Mouse (Mus musculus) midbrain, embryonic 12.5 days (tissue): ENCODE results near the gene Acsl1. TPM values are rescaled to one million over a fixed set of nuclear protein-coding genes. Genes with fewer than 3 reads are reported as not detected.

Experiments
- ATAC-seq: fragments of 200-750 bp; cut with Nextera tagmentation; 2 replicates; pipeline ENCODE4 v1.8.0; 2017; ENCODE audit warnings: low read depth, moderate TSS enrichment, moderate library complexity; ENCODE audit not compliant: low FRiP score
- H3K27ac ChIP-seq: fragments of 300-500 bp; sonication (generic); replicated peaks from 2 replicates; pipeline ENCODE4 v1.5.1; 2016; ENCODE audit warnings: mild to moderate bottlenecking
- H3K27me3 ChIP-seq: fragments of 300-500 bp; sonication (generic); 2 replicates; pipeline ENCODE4 v1.6.1; 2016; ENCODE audit warnings: mild to moderate bottlenecking
- H3K36me3 ChIP-seq: fragments of 300-500 bp; sonication (generic); 2 replicates; pipeline ENCODE4 v1.6.1; 2016
- H3K4me1 ChIP-seq: fragments of 300-500 bp; sonication (generic); 2 replicates; pipeline ENCODE4 v1.6.1; 2016
- H3K4me2 ChIP-seq: fragments of 300-500 bp; sonication (generic); replicated peaks from 2 replicates; pipeline ENCODE4 v1.6.1; 2016; ENCODE audit warnings: mild to moderate bottlenecking, moderate library complexity
- H3K4me3 ChIP-seq: fragments of 300-500 bp; sonication (generic); 2 replicates; pipeline ENCODE4 v1.5.1; 2016; ENCODE audit warnings: mild to moderate bottlenecking
- H3K9ac ChIP-seq: fragments of 300-500 bp; sonication (generic); replicated peaks from 2 replicates; pipeline ENCODE4 v1.6.1; 2016; ENCODE audit warnings: mild to moderate bottlenecking, moderate library complexity
- H3K9me3 ChIP-seq: fragments of 300-500 bp; sonication (generic); 2 replicates; pipeline ENCODE4 v1.6.1; 2016; ENCODE audit warnings: mild to moderate bottlenecking
- WGBS: fragments of 180-500 bp; shearing (Covaris S2); methylation state at CpG from one replicate; pipeline ENCODE4 v1.1.7; 2016; 5-methylcytosine and 5-hydroxymethylcytosine counted together
- polyA plus RNA-seq: library from polyadenylated mRNA; unstranded; fragments of >200 nt; fragmentation: Nextera tagmentation; extraction: Ambion mirVana; gene quantifications from 2 replicates; pipeline ENCODE4 v1.2.1, GENCODE M21; 2016

Gene Acsl1
- polyA plus RNA-seq, 1 experiment from 2014 or later, result 7.8 TPM

DNA sequence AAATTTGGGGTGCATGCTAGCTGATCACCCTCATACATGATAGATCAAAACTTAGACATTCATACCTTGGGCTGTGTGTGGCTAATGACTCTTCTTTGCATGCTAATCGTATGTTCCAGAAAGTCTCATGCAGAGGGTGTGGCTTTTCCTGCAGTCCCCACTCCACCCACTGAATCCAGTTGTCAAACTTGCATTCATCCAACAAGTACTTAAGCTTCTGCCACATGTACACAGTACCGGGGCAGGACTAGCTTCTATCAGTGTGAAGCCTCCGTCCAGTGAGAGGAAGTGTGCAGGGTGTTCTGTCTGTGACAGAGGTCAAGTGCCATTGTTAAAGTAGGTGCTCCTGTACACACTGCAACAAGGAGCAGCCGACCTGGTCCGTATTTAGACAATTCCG is 26.0 kb downstream of the Acsl1 start:
- 83% methylated on average over 6 of the region's 6 CpGs for WGBS
- peaks cover 7% of the 10 kb centered on the region; the same call in 1 of the 2 replicates for H3K4me1 ChIP-seq
- H3K36me3 ChIP-seq, result no peaks in the 10 kb centered on the region
- no peaks in the 10 kb centered on the region for H3K9me3 ChIP-seq
- H3K27ac ChIP-seq, result no peak overlapping the region
- no peak overlapping the region for H3K9ac ChIP-seq
- H3K27me3 ChIP-seq, result 0 out of 2 replicates have a peak, but pooled peaks cover 4% of the 10 kb centered on the region
- H3K4me2 ChIP-seq, result no peak overlapping the region
- no peak overlapping the region for H3K4me3 ChIP-seq
- no peak for ATAC-seq

DNA sequence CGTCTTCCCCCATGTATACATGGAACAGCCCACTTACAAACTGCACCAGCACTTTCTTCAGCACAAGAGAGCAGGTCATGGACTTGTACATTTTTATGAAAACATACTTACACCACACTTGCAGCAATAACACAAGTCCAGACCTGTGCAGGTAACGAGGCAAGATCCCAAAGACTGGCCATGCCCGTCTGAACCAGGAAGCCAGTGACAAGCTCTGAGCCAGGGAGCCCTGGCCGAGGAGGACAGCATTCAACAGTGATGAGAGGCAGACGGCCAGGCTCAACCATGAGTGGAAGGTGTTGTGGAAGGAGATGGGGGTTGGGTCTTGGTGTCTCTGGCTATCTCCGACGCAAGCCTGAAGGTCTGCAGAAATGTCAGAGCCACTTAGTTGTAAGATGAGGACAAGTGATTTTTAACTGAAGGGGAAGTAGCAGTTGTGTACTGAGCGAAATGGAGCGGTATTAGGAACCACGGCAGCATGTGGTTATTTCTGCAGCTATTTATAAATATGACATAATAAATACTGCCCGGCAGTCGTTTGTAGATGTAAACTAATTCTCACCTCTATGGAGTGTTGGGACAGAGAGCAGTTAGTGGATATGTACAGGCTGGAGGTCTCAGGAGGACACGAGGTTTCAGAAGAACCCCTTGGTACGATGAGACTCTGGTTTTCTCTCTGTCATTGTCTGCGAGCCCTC is 26.6 kb downstream of the Acsl1 start:
- Histone ChIP-seq H3K27ac (no peak overlapping the region), H3K4me2 (no peak overlapping the region), H3K36me3 (no peaks in the 10 kb centered on the region), H3K4me1 (peaks cover 9% of the 10 kb centered on the region), H3K9ac (no peak overlapping the region), H3K27me3 (0 out of 2 replicates have a peak, but pooled peaks cover 4% of the 10 kb centered on the region), H3K4me3 (no peak overlapping the region), H3K9me3 (no peaks in the 10 kb centered on the region)
- 89% methylated on average over 15 of the region's 15 CpGs for WGBS
- ATAC-seq, result no peak

DNA sequence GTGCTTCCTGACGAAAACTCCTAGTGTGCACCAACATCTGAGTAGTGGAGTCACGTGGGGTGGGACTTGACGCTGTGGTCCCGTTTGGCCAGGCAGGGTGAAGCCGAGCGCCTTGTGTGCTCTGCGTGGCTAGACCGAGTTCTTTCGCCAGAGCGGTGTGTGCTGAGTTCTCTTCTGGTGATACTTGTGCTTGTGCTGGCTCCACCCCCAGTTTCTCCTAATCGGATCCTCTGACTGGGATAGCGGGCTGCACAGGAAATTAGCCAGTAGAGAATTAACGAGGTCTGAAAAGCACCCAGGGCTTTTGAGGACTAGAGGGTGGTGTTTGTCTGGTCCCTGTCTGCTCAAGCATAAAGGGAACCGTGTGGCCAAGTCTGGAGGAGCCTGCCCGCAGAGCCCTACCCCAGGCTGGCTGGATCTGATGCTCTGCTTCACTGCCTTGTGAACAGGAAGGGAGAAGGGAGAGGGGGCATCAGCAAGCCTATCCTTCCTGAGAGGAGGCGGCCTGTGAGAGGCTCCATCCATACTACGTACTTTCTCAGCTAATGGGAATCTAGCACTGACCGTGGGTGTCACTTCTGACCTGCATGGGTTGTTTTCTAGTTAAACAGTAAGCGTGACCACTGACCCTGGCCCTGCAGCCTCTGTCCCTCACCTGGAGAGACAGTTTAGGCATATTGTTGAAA is 28.7 kb downstream of the Acsl1 start:
- no peak overlapping the region for H3K9ac ChIP-seq
- H3K36me3 ChIP-seq, result no peaks in the 10 kb centered on the region
- ATAC-seq, result no peak
- peak overlapping the region; percentile 29 for H3K4me2 ChIP-seq
- 33% methylated on average over 19 of the region's 19 CpGs for WGBS
- H3K27me3 ChIP-seq, result peaks cover 7% of the 10 kb centered on the region; the same call in 1 of the 2 replicates
- H3K4me1 ChIP-seq, result peaks cover 14% of the 10 kb centered on the region
- H3K9me3 ChIP-seq, result no peaks in the 10 kb centered on the region
- no peak overlapping the region for H3K27ac ChIP-seq
- H3K4me3 ChIP-seq, result no peak overlapping the region

DNA sequence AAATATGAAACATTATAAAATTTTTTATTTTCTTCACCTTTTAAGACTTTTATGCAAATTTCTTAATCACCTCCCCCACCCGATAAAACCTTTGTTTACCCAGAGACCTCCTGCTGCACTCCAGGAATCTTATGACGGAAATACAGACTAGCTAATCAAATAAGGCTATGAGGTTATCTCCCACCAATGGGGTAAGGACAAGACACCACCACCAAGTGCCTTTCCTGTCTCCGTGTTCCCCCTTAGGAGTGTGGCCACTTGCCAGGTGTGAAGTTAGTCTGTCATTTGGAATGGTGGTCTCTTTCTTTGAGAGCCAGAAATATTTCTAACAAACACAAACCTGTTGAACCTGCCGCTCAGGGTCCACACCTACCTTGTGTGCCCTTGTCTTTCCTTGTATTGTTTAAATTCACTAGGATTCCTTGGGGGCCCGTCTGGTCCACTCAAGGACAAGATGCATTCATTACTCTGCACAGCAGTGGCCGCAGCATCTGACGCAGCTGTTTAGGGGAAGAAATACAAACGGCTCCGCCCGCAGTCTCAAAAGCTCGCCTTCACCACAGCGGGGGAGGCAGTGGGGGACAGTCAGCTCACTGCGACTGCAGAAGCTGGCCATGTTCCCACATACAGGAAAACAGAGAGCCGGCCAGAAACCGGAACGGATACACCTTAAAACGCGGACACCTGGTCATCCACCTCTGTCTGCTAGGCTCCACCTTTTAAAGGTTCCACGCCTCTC is 31.7 kb downstream of the Acsl1 start:
- ATAC-seq, result no peak
- Histone ChIP-seq H3K4me1 (peaks cover 14% of the 10 kb centered on the region), H3K27ac (no peak overlapping the region), H3K36me3 (no peaks in the 10 kb centered on the region), H3K9me3 (no peaks in the 10 kb centered on the region), H3K4me3 (peak overlapping the region; percentile 33), H3K9ac (no peak overlapping the region), H3K27me3 (peaks cover 7% of the 10 kb centered on the region; the same call in 1 of the 2 replicates), H3K4me2 (peak overlapping the region; percentile 45)
- WGBS, result 20% methylated on average over 19 of the region's 19 CpGs

DNA sequence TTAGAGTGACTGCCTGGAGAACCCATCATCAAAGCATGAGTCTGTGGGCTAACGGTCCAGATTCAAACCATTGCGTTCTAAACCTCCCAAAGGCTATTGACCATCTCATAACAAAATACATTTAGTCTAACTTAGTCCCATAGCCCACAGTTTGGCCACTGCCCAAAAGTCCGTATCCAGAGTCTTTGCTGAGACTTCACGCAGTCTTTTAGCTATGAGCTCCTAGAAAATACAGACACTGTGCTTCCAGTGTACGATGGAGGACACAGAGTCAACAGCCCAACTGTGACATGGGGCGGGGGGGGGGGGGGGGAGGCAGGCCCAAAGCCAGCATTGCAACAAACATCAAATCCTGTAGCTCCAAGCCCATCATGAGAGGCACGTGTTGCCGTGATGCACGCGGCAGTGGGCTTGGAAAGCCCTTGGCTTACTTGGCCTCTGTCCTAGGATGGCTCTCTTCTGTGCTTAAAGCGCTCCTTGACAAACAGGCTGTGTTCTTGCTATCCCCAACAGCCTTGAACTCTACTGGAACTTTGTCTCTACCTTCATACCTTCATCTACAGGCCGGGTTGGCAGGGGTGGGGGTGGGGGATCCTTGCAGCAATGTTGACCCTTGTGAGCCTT is 32.3 kb downstream of the Acsl1 start:
- peaks cover 14% of the 10 kb centered on the region for H3K4me1 ChIP-seq
- H3K9ac ChIP-seq, result no peak overlapping the region
- H3K36me3 ChIP-seq, result no peaks in the 10 kb centered on the region
- ATAC-seq, result no peak
- peaks cover 7% of the 10 kb centered on the region; the same call in 1 of the 2 replicates for H3K27me3 ChIP-seq
- no peak overlapping the region for H3K27ac ChIP-seq
- H3K4me2 ChIP-seq, result peak overlapping the region; percentile 45
- WGBS, result 83% methylated on average over 11 of the region's 12 CpGs
- peak overlapping the region; percentile 33 for H3K4me3 ChIP-seq
- no peaks in the 10 kb centered on the region for H3K9me3 ChIP-seq

DNA sequence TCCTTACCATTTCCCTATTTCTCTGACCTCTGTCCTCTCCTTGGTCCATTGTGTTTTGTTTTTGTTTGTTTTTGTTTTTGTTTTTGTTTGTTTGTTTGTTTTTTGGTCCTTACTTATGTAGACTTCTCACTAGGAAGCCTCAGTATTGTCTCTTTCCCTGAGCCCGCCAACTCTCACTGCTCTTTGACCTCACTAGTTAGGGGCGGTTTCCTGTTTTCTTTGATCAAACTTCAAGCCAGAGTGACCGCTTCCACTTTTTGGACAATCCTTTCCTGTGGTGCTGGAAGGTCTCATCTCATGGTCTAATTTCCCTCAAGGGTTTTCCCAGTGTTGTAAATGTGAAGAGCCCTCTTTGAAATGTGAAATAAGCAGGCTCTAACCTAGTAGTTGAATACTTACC is 33.4 kb downstream of the Acsl1 start:
- Histone ChIP-seq H3K4me1 (peaks cover 12% of the 10 kb centered on the region), H3K27me3 (peaks cover 7% of the 10 kb centered on the region; the same call in 1 of the 2 replicates), H3K27ac (no peak overlapping the region), H3K4me3 (no peak overlapping the region), H3K9ac (no peak overlapping the region), H3K4me2 (no peak overlapping the region), H3K9me3 (no peaks in the 10 kb centered on the region), H3K36me3 (no peaks in the 10 kb centered on the region)
- no peak for ATAC-seq
- WGBS, result 62% methylated on average over 3 of the region's 3 CpGs

DNA sequence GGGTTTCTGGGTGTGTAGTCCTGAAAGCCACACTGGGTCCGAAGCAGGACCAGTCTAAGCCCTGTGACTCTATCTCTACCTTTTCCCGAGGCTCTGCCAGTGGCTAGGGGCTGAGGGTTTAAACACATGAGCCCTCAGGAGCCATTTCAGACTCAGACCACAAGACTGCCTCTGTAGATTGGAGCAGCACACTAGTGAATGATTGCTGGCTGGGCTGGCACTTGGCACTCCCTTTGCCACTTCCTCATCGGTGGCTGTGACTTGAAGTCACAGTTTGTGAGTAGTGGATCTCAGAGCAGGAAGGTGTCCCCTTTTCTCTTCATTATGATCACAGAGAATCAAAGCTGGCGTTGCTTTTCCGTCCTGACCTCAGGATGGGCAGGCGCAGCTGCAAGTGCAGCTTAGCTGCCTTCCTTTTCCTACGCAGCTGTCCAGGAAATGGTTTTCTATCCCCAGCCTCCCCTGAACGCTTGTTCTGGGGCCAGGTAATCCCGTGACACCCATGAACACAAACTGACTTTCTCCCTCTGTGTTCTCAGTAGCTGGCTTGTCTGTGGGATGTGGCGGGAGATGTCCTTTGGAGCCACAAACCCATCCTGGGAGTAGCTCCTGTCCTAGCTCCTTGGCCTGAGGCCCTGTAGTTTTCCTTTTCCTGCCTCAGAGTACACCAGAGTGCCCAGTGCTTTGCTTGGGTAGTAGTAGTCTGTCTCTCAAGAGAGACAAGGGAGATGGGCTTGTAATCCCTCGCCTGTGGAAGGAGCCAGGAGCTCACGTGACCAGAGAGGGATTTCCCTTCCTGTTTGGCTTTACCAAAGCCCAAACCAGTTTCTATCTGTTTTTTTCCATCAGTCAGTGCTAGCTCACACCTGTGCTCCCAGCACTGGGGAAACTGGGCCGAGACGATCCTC is 37.9 kb downstream of the Acsl1 start:
- no peak overlapping the region for H3K4me3 ChIP-seq
- WGBS, result 87% methylated on average over 14 of the region's 14 CpGs

DNA sequence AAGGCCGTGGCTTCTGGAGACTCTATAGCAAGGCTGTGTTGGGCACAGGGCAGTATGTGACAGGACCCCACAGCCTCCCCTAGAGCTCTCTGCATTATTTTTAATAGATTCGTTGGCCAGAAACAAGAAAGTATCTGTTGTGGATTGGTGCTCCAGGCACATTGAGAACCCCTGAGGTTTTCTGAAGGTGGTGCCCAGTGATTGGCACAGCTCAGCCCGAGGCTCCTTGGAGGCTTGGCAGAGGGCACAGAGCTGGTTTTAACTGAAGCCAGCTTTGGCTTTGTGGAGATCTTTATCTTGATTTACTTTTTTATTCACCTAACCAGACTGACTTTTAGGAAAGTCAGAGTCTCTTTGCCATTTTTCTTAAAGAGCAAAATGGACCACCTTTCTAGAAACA is 38.6 kb downstream of the Acsl1 start:
- no peak for ATAC-seq
- H3K36me3 ChIP-seq, result no peaks in the 10 kb centered on the region
- no peak overlapping the region for H3K4me2 ChIP-seq
- WGBS, result 87% methylated on average over 3 of the region's 3 CpGs
- no peak overlapping the region for H3K4me3 ChIP-seq
- no peaks in the 10 kb centered on the region for H3K9me3 ChIP-seq
- no peaks in the 10 kb centered on the region for H3K27me3 ChIP-seq
- no peak overlapping the region for H3K9ac ChIP-seq
- no peaks in the 10 kb centered on the region for H3K4me1 ChIP-seq
- no peak overlapping the region for H3K27ac ChIP-seq

More for the DNA sequence above, 37.9 kb downstream of the Acsl1 start:
- Histone ChIP-seq H3K27ac (no peak overlapping the region), H3K9ac (no peak overlapping the region), H3K9me3 (no peaks in the 10 kb centered on the region), H3K27me3 (no peaks in the 10 kb centered on the region), H3K4me1 (no peaks in the 10 kb centered on the region), H3K4me2 (no peak overlapping the region), H3K36me3 (no peaks in the 10 kb centered on the region)
- ATAC-seq, result no peak

DNA sequence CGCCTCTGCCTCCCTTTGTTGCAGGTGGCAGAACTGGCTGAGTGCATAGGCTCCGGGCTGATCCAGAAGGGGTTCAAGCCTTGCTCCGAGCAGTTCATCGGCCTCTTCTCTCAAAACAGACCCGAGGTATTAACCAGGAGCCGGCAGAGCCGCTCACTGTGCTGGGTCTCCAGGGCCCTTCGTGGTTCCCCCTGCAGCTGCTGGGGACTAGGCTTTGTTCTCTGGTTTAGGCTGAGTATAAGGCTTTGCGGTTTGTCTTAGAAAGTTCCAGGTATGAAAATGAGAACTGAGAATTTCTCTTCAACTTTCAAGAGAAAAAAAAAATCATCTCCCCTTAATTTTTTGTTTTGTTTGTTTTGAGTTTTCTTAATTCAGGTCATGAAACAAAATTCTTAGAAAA is 40.5 kb downstream of the Acsl1 start:
- H3K4me2 ChIP-seq, result no peak overlapping the region
- WGBS, result 86% methylated on average over 9 of the region's 9 CpGs
- no peaks in the 10 kb centered on the region for H3K36me3 ChIP-seq
- no peaks in the 10 kb centered on the region for H3K9me3 ChIP-seq
- H3K4me1 ChIP-seq, result no peaks in the 10 kb centered on the region
- no peak for ATAC-seq
- H3K27me3 ChIP-seq, result no peaks in the 10 kb centered on the region
- H3K9ac ChIP-seq, result no peak overlapping the region
- H3K4me3 ChIP-seq, result no peak overlapping the region
- H3K27ac ChIP-seq, result no peak overlapping the region

DNA sequence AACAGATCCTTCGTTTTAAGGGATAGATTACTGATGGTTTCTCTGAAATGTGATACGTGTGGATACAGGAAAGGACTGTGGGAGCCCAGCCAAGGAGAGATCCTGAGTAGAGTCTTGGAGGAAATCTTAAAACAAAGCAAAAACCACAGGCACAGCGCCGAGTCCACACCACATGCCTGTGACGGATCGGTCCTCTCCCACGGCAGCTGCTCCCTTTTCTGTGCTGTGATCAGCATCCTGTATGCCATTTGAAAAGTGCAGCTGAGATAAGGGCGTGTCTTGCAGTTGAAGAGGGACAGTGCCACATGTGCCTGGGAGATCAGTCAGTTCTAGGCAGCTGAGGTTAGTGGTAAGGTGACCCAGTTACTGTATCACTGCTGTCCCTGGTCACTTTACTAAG is 41.7 kb downstream of the Acsl1 start:
- WGBS, result 74% methylated on average over 8 of the region's 8 CpGs
- no peak for ATAC-seq

DNA sequence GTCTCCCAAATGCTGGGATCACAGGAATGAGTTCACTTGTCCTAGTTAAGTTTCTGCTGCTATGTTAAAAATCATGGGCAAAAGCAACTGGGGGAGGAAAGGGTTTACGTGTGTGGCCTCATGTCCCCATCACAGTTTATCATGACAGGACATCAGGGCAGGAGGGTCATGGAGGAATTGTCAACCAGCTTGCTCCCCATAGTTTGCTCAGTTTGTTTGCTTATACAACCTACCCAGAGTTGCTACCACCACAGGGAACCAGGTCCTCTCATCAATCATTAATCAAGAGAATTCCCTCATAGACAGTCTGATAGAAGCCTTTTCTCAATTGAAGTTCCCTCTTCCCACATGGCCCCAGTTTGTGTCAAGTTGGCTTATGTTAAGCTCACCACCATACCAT is 43.2 kb downstream of the Acsl1 start:
- Histone ChIP-seq H3K9me3 (no peaks in the 10 kb centered on the region), H3K4me1 (no peaks in the 10 kb centered on the region), H3K27ac (no peak overlapping the region), H3K4me2 (no peak overlapping the region), H3K9ac (no peak overlapping the region), H3K27me3 (no peaks in the 10 kb centered on the region), H3K36me3 (no peaks in the 10 kb centered on the region), H3K4me3 (no peak overlapping the region)
- ATAC-seq, result no peak
- WGBS, result 100% methylated on average over 1 of the region's 1 CpGs

More for the DNA sequence above, 41.7 kb downstream of the Acsl1 start:
- Histone ChIP-seq H3K36me3 (no peaks in the 10 kb centered on the region), H3K4me2 (no peak overlapping the region), H3K4me1 (no peaks in the 10 kb centered on the region), H3K27me3 (no peaks in the 10 kb centered on the region), H3K27ac (no peak overlapping the region), H3K4me3 (no peak overlapping the region), H3K9ac (no peak overlapping the region), H3K9me3 (no peaks in the 10 kb centered on the region)
